Mouse (Mus musculus) R1 (cell line): ENCODE measurements at regions not wholly inside any gene's neighbourhood (a gene's known extent, or its start where the extent isn't known, plus 50 kb on each side); places are given as distances from the start of the nearest gene placed in this dataset.
A peak's percentile ranks its signal among the peaks of the same experiment; 100 is the strongest.

Experiments
- DNase-seq: peaks from one replicate; pipeline ENCODE4 v3.0.0-alpha.2; 2018; ENCODE audit warnings: low read depth, low spot score

DNA sequence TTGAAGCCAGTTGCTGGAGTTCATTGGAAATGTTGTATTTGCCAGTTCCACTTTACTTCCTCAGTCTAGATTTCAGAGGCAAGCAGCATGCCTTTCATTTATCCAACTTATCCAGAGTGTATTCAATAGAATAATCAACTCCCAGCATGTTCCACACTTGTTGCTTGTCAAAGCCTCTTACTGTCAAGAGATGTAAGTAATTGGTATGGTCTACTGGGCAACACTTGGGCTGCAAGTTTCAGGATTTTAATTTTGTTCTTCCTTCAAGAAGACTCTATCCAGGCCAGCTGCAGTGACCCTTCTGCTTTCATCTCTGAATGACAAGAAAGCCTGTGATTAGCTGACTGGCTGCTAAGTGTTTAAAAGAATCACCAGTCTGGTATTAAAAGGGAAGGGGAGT, 3131.6 kb upstream of the Lrrc6 start:
- no peak for DNase-seq

DNA sequence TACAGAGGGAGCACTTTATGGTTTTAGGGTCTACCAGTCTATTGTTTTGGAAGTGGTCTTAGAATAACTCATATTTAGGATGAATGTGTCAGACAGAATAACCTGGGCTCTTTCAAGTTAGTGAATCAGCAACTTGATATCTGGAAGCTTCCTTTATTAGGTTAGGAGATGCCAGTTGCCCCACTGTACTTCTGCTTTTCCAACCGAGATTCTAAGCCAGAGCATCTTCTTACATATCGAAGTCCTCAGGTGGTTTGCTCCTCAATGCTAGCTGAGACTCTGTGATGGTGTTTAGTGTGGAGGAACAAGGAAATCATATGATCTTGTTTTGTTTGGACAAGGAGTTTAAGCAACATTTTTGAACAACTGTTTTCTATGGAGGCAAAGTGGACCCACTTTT, 3117.3 kb upstream of the Lrrc6 start:
- DNase-seq, result no peak

DNA sequence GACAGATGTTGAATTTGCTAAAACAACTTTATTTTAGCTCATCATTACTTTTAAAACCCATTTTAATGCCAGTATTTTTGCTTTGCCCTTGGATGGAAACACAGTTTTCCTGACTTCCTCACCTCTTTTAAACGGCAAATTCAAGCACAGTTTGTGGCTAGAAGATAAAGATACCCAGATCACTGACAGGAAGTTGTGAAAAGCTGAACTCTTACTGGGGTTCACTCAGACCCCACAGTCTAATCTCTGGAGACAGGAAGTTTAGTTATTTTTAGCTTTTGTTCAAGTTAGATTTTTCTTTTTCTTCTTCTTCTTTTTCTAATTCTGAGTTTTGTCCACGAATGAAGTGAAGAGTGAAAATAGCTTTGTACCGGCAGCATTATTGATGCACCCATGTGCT, 3113.3 kb upstream of the Lrrc6 start:
- no peak for DNase-seq

GRCm38 (mm10) chr15:69591219-69592006, 3090.7 kb upstream of the Lrrc6 start:
- peak; percentile 1 for DNase-seq

DNA sequence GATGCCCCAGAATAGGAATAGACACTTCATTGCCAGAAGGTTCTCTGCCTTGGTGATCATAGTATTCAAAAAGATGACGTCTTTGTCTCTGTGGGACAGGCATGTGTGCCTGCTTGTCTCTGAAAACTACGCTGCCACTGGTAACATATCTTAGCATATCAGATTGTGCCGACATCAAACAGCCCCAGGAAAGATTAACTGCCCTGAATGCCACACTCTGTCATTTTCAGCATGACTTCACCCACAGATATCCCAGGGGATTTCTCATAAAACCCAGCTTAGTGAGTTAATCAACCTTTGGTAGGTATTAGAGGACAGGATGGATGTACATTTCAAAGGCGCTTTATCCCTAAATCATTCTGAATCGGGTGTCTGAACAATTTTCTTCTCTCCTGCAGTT, 3087.4 kb upstream of the Lrrc6 start:
- no peak for DNase-seq

- DNase-seq, result no peak
These were observed 3076.0 kb upstream of the Lrrc6 start for GRCm38 (mm10) chr15:69576742-69577141.

DNA sequence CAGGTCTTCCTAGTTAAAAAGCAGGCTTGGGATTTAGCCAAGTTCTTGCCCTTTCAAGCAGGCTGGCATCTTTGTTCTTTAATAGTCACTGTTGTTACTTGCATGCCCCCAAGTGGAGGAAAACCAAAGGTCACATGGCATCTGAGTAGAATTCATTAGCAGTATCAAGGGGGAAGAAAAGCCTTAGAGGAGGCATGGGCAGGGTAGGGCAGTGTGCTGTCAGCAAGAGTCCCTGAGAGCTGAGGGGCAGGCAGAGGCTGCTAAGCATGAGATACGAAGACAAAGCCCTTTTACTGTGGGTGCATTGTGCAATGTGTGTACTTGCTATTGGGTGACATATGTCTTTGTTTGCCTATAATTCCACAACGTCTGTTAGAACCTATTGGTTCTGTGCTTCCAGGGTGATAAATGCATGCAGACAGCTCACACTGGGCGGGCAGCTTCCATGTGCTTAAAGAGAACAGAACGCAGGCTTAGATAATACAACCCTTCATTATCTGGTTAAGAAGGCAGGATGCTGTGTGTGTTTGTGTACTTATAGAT, 3075.0 kb upstream of the Lrrc6 start:
- no peak for DNase-seq

- DNase-seq, result no peak
These were observed 3053.5 kb upstream of the Lrrc6 start for GRCm38 (mm10) chr15:69554171-69554570.

- no peak for DNase-seq
These were observed 3051.4 kb upstream of the Lrrc6 start for GRCm38 (mm10) chr15:69552062-69552628.

GRCm38 (mm10) chr15:69551012-69551411, 3050.3 kb upstream of the Lrrc6 start:
- no peak for DNase-seq

GRCm38 (mm10) chr15:69526441-69527094, 3025.9 kb upstream of the Lrrc6 start:
- no peak for DNase-seq

- DNase-seq, result no peak
These were observed 2983.8 kb upstream of the Lrrc6 start for GRCm38 (mm10) chr15:69484421-69485074.

DNA sequence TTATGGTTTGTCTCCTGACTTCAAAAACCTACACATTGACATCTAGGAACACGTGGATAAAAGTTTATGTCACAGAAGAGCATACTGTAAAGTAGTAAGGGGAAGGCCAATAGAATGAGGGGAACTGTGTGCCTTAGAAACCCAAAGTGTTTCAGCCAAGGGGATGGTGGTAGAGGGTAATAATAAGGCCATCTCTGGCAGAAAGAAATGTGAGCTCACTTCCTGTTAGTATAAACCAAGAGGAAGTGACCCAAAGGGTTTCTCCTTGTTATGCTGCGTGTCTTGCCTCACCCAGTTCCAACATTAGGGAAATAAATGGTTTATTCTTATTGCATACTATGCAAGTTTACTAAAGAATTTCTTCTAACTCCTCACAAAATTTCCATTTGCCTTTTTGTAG, 2982.4 kb upstream of the Lrrc6 start:
- DNase-seq, result no peak

GRCm38 (mm10) chr15:69481087-69481486, 2980.4 kb upstream of the Lrrc6 start:
- DNase-seq, result no peak

GRCm38 (mm10) chr15:69477050-69477449, 2976.3 kb upstream of the Lrrc6 start:
- no peak for DNase-seq

DNA sequence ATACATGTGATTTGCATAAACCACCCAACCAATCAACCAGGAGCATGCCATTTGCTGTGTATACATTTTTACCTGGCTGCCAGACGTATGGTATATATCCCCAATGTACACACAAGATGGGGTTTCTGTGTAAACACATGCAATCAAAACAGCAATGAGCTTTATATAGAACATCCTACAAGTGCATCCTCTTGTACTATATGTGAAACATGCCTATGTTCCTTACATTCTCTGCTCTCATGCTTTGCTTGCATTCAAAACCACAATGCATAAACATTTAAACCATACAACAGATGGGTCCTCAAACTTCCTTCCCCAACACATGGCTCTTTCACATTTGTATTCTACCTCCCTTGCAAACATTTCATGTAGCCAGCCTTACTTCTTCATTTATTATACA, 2968.9 kb upstream of the Lrrc6 start:
- no peak for DNase-seq

DNA sequence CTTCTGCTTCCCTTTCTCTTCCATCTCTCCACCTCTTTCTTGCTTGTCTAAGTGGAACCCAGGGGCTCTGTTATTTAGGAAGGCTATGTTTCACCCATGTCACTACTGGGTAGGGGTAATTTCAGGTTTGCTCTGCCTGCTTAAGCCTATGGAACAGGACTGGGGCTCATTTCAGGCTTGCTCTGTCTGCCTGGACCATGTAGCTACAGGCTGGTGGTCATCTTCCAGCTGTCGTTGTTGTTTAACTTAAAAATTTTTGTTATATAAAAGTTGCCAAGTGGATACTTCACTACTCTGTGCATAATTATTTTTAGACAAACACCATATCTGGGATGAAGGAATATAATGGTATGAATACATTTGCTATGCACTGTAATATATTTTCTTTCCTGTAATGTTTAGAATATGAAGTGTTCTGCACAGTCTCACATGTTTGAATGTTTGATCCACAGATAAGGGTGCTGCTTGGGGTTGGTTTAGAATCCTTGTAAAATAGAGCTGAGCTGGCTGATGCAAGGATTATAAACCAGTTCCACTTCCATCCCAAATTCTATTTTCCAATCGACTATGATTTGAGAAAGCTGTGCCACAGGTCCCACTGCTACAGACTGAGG, 2960.0 kb upstream of the Lrrc6 start:
- no peak for DNase-seq

DNA sequence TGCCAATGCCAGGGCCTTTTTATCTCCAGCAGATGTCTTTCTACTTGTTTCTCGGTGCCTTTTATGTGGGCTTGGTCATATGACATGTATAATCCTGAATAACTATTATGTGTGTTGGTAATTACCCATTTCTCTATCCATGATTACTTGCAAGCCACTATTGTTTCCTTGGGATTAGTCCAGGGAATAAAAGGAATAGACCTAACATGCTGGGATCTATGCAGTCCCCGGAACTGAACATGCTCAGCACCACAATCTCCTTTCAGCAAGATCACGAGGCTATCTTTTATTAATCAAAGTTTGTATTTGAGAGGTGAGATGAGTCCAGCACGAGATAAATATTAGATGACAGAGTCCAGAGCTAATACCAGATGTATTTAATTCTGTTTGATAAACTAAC, 2956.8 kb upstream of the Lrrc6 start:
- no peak for DNase-seq

DNA sequence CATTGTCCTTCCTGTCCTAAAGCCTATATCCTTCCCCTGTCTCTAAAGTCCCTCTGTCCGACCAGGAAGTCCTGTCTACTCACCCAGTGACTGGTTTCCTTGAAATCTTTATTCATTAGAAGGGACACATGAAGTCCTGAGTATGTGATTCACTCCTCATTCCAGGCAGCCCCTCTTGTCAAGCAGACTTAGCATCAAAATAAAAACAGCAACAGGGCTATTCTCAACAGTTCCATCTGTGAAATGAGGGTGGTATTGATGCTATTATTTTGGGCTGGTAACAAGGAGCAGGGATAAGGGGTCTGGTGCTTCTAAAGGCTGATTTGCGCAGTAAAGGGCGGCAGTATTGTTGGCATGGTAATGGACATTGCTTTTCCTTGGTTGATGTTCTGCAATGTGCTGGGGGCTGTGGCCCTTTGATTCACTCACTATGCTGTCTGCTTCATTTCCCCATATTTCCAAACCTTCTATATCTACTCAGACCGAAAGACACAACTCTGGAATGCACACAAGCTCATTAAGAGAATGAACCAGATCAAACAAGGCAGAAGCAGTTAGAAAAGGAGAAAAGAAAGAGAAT, 2955.6 kb upstream of the Lrrc6 start:
- DNase-seq, result no peak

DNA sequence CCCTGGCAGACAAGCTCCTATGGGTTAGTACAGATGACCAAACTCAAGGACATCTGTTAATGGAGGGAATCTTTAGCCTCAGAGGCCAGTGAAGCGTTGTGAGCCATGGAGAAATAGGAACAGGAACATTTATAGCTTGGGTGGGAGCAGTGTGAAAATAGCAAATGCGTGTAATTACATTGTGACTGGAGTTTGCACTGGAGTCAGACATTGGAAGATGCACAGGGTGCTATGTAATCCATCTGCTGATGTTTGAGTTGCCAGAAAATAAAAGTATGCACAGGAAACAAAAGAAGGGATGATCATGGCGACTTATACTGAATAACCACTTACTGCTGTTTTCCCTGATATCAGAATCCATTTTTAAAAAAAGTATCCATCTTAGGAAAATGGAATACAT, 2940.3 kb upstream of the Lrrc6 start:
- DNase-seq, result no peak

GRCm38 (mm10) chr15:69413531-69414011, 2912.9 kb upstream of the Lrrc6 start:
- DNase-seq, result no peak
